Mouse (Mus musculus): ENCODE measurements around the gene Agr2. TPM values are rescaled to one million over a fixed set of nuclear protein-coding genes. Genes with fewer than 3 reads are reported as not detected.

The Agr2 gene
- 0.29 and 0.69 TPM in 2 replicates for polyA plus RNA-seq (2012; rRNA removed)

DNA sequence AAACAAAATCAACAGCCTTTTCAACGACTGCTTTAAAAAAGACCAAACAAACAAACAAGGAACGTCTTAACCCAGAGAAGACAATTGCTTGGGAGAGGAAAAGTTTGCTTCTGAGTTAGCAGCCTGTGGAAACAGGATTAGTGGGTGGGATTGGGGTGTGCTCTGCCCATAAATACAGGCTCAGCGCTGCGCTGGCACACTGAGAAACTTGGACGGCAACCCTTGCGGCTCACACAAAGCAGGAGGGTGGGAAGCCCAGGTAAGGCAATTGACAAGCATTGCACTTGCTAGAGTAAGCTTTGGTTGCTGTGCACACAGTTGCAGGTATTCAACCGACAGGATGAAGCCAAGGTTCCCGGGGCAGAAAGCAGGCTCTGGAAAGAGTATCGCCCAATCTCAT, at the start of gene Agr2:
TSS of gene Agr2 (plus strand) at position 197 of the 400 bp plus-strand sequence.
- Histone ChIP-seq H3K4me1 (replicated peaks; ENCODE audit: control insufficient read depth, insufficient read depth, low read length) (no peaks in the 10 kb centered on the region), H3K27ac (ENCODE audit: control insufficient read depth, insufficient read depth, low read length) (no peak within 1 kb of the TSS), H3K36me3 (ENCODE audit: control insufficient read depth, insufficient read depth, low read length) (no peaks in the 10 kb centered on the region), H3K4me3 (ENCODE audit: control insufficient read depth, insufficient read depth, low read length) (no peak within 1 kb of the TSS), H3K27me3 (ENCODE audit: control insufficient read depth, insufficient read depth, low read length) (no peaks in the 10 kb centered on the region)
- 87% methylated on average over 9 of the region's 9 CpGs for WGBS
- TF ChIP-seq POLR2A (IDR thresholded peaks at IDR 0.05; ENCODE audit: control insufficient read depth, extremely low read depth, insufficient read depth, low read length, poor library complexity) (no peak), CTCF (IDR thresholded peaks at IDR 0.05; ENCODE audit: borderline replicate concordance, control insufficient read depth, extremely low read depth, insufficient read depth, low read length, poor library complexity) (no peak)
- no peak for DNase-seq

DNA sequence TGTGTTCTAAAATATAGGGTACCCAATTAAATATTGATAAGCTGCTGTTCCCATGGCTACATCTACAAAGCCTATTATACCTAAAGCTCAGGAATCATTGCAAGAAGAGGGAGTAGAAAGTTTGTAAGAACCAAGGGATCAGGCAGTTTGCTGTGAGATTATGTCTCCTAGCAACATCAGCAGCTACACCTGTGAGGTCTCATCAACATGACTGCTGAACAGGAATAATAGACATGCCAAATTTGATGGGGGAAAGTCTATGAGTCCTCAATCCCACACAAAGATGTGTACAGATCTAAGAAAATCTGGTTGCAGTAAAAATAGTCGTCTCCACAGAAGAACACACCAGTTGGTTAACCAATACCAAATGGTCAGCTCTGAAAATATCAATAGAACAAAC, 41.0 kb upstream of the Agr2 start:
- 88% methylated on average over 1 of the region's 1 CpGs for WGBS
- H3K4me1 ChIP-seq (replicated peaks; ENCODE audit: control insufficient read depth, insufficient read depth, low read length), result no peaks in the 10 kb centered on the region
- H3K27ac ChIP-seq (ENCODE audit: control insufficient read depth, insufficient read depth, low read length), result no peak overlapping the region
- no peaks in the 10 kb centered on the region for H3K27me3 ChIP-seq (ENCODE audit: control insufficient read depth, insufficient read depth, low read length)
- TF ChIP-seq POLR2A (IDR thresholded peaks at IDR 0.05; ENCODE audit: control insufficient read depth, extremely low read depth, insufficient read depth, low read length, poor library complexity) (no peak), CTCF (IDR thresholded peaks at IDR 0.05; ENCODE audit: borderline replicate concordance, control insufficient read depth, extremely low read depth, insufficient read depth, low read length, poor library complexity) (no peak)
- H3K4me3 ChIP-seq (ENCODE audit: control insufficient read depth, insufficient read depth, low read length), result no peak overlapping the region
- DNase-seq, result no peak
- no peaks in the 10 kb centered on the region for H3K36me3 ChIP-seq (ENCODE audit: control insufficient read depth, insufficient read depth, low read length)

DNA sequence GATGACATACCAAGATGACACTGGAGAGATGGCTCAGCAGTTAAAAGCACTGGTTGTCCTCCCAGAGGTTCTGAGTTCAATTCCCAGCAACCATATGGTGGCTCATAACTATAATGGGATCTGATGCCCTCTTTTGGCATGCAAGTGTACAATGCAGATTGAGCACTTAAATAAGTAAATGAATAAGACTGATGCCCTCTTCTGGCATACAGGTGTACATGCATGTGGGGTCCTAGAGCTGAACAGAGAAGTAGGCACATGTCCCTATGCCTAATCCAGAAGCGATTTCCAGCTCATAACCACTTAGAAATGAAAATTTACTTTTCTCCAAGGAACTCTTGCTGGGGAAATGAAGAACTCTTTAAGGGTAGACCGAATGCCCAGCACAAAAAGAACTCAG, 35.5 kb upstream of the Agr2 start:
- Histone ChIP-seq H3K36me3 (ENCODE audit: control insufficient read depth, insufficient read depth, low read length) (no peaks in the 10 kb centered on the region), H3K27me3 (ENCODE audit: control insufficient read depth, insufficient read depth, low read length) (no peaks in the 10 kb centered on the region), H3K27ac (ENCODE audit: control insufficient read depth, insufficient read depth, low read length) (no peak overlapping the region), H3K4me3 (ENCODE audit: control insufficient read depth, insufficient read depth, low read length) (no peak overlapping the region), H3K4me1 (replicated peaks; ENCODE audit: control insufficient read depth, insufficient read depth, low read length) (no peaks in the 10 kb centered on the region)
- WGBS, result 66% methylated on average over 2 of the region's 2 CpGs
- DNase-seq, result peak; percentile 4
- TF ChIP-seq POLR2A (IDR thresholded peaks at IDR 0.05; ENCODE audit: control insufficient read depth, extremely low read depth, insufficient read depth, low read length, poor library complexity), result no peak
- no peak for TF ChIP-seq CTCF (IDR thresholded peaks at IDR 0.05; ENCODE audit: borderline replicate concordance, control insufficient read depth, extremely low read depth, insufficient read depth, low read length, poor library complexity)

DNA sequence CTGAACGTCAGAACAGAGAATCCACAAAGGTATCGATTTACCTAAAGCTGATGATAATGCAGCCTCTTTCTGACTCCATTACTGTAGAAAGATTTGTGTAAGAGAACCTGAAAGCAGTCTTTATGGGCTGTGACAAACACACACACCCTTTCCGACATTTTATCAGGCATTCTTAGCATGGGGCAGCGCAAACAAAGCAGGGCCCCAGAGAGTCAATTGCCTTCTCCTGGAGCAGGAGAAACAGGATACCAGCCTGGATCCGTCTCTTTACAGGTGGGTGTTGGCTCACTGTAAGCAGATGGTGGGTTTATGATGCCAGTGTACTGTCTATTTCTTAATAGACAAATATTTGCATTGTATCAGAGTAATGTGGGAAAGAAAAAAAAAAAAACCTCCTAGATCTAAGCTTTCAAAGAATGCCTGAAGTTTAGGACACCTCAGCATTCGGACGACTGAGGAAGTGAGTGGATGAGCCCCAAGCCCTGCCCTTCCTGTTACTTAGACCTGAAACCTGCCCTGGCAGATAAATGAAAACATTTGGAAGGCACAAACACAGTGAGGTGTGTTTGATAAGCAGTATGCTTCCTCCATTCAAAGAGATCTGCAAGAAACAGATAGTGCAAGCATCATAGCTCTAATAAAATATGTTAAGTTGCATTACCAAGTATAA, 26.5 kb upstream of the Agr2 start:
- no peak for DNase-seq
- Histone ChIP-seq H3K4me1 (replicated peaks; ENCODE audit: control insufficient read depth, insufficient read depth, low read length) (no peaks in the 10 kb centered on the region), H3K36me3 (ENCODE audit: control insufficient read depth, insufficient read depth, low read length) (no peaks in the 10 kb centered on the region), H3K27me3 (ENCODE audit: control insufficient read depth, insufficient read depth, low read length) (no peaks in the 10 kb centered on the region), H3K4me3 (ENCODE audit: control insufficient read depth, insufficient read depth, low read length) (no peak overlapping the region), H3K27ac (ENCODE audit: control insufficient read depth, insufficient read depth, low read length) (no peak overlapping the region)
- 90% methylated on average over 7 of the region's 7 CpGs for WGBS
- no peak for TF ChIP-seq CTCF (IDR thresholded peaks at IDR 0.05; ENCODE audit: borderline replicate concordance, control insufficient read depth, extremely low read depth, insufficient read depth, low read length, poor library complexity)
- TF ChIP-seq POLR2A (IDR thresholded peaks at IDR 0.05; ENCODE audit: control insufficient read depth, extremely low read depth, insufficient read depth, low read length, poor library complexity), result no peak

DNA sequence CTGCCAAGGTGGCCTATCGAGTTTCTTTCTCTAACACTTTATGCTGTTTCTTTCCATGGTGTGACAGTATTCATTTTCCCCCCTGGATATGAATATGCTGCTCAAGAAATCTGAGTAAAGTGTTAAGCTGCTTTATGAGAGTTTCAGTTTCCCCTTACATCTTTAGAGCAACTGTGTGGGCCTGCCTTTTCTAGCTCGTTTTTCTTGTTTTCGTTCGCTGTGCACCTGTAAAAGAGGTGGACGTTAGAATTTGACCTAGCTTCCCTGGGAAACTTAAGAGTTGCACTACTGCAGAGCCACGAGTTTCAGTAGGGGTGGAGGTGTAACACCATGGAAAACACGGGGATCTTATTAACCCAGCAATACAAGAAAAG, 26.0 kb upstream of the Agr2 start:
- 87% methylated on average over 7 of the region's 7 CpGs for WGBS
- H3K4me3 ChIP-seq (ENCODE audit: control insufficient read depth, insufficient read depth, low read length), result no peak overlapping the region
- H3K27ac ChIP-seq (ENCODE audit: control insufficient read depth, insufficient read depth, low read length), result no peak overlapping the region
- TF ChIP-seq CTCF (IDR thresholded peaks at IDR 0.05; ENCODE audit: borderline replicate concordance, control insufficient read depth, extremely low read depth, insufficient read depth, low read length, poor library complexity), result no peak
- TF ChIP-seq POLR2A (IDR thresholded peaks at IDR 0.05; ENCODE audit: control insufficient read depth, extremely low read depth, insufficient read depth, low read length, poor library complexity), result no peak
- H3K27me3 ChIP-seq (ENCODE audit: control insufficient read depth, insufficient read depth, low read length), result no peaks in the 10 kb centered on the region
- DNase-seq, result no peak
- H3K4me1 ChIP-seq (replicated peaks; ENCODE audit: control insufficient read depth, insufficient read depth, low read length), result no peaks in the 10 kb centered on the region
- H3K36me3 ChIP-seq (ENCODE audit: control insufficient read depth, insufficient read depth, low read length), result no peaks in the 10 kb centered on the region

DNA sequence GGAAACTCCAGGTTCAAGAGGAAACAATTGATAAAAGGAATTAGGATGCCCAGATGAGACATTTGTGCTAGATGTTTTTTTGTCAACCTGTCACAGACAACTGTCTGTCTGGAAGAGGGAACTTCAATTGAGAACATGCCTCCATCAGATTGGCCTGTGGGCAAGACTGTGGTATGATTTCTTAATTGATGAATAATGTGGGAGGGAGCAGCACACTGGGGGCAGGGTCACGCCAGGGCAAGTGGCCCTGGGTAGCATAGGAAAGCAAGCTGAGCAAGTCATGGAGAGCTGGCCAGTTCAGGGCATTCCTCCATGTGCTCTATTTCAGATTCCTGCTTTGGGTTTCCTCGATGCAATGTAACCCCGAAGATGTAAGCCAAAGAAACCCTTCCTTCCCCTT, 16.8 kb upstream of the Agr2 start:
- no peak for TF ChIP-seq CTCF (IDR thresholded peaks at IDR 0.05; ENCODE audit: borderline replicate concordance, control insufficient read depth, extremely low read depth, insufficient read depth, low read length, poor library complexity)
- no peak for TF ChIP-seq POLR2A (IDR thresholded peaks at IDR 0.05; ENCODE audit: control insufficient read depth, extremely low read depth, insufficient read depth, low read length, poor library complexity)
- Histone ChIP-seq H3K4me1 (replicated peaks; ENCODE audit: control insufficient read depth, insufficient read depth, low read length) (no peaks in the 10 kb centered on the region), H3K27me3 (ENCODE audit: control insufficient read depth, insufficient read depth, low read length) (no peaks in the 10 kb centered on the region), H3K4me3 (ENCODE audit: control insufficient read depth, insufficient read depth, low read length) (no peak overlapping the region), H3K36me3 (ENCODE audit: control insufficient read depth, insufficient read depth, low read length) (no peaks in the 10 kb centered on the region), H3K27ac (ENCODE audit: control insufficient read depth, insufficient read depth, low read length) (no peak overlapping the region)
- 25% methylated on average over 3 of the region's 3 CpGs for WGBS
- no peak for DNase-seq
